Mouse (Mus musculus) heart, postnatal 4 days (tissue): ENCODE measurements around the gene Gm11563. TPM values are rescaled to one million over a fixed set of nuclear protein-coding genes. Genes with fewer than 3 reads are reported as not detected.
"Not testable (repeated sequence)": the region's sequence is repeated elsewhere in the genome, so short reads cannot be mapped to it uniquely, and the experiment has no call there.

Experiments
- DNase-seq: peaks from one replicate; pipeline ENCODE4 v3.0.0; 2021
- total RNA-seq, 2 experiments: library from RNA; stranded (reverse); gene quantifications; 2 replicates each; pipeline ENCODE4 v1.2.3; 2021

Gene Gm11563
- total RNA-seq = not detected

DNA sequence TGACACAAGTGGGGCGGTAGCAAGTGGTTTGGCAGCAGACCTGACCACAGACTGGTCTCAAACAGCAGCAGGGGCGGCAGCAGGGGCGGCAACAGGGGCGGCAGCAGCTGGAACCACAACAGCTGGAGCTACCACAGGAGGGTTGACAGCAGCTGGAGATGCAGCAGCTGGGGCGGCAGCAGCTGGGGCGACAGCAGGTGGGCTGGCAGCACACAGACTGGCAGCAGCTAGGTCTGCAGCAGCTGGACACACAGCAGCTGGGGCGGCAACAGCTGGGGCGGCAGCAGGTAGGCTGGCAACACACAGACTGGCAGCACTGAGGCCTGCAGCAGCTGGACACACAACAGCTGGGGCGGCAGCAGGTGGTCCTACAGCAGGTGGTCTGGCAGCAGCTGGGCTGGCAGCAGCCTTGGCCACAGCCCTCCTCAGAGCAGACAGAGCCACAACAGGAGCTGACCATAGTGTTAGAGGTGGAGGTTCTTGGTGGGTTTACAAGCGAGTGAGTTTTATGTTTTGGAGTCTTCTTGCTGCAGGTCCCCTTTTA, at the start of gene Gm11563:
TSS of gene Gm11563 (minus strand) at position 494 of the 544 bp plus-strand sequence.
- DNase-seq = not testable (repeated sequence)

DNA sequence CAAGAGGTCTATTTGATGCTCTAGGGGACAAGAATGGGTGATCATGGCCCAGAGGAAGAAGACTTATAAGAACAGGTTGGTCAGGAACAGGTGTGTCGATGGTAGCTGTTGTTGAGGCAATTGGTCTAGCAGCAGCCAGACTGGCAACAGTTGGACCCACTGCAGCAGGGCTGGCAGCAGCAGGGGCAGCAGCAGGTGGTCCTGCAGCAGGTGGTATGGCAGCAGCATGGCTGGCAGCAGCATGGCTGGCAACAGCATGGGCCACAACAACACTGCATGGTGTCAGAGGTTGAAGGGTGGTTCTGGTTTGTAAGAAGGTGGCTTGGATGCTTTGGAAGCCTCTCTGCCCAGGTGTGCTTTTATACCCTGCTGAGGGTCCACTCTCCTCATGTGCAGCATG, 31.7 kb upstream of the Gm11563 start, which contains the start of gene Gm14190:
TSS of gene Gm14190 (minus strand) at position 278 of the 400 bp plus-strand sequence.
- DNase-seq = no peak

DNA sequence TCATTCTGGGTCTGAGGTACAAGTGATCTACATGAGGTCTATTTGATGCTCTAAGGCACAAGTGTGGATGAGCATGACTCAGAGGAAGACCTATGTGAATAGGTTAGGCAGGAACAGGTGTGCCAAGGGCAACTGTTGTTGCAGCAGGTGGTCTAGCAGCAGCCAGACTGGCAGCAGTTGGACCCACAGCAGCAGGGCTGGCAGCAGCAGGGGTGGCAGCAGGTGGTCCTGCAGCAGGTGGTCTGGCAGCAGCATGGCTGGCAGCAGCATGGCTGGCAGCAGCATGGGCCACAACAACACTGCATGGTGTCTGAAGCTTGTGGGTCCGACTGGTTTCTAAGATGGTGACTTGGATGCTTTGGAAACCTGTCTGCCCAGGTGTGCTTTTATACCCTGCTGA, 26.5 kb upstream of the Gm11563 start:
- not testable (repeated sequence) for DNase-seq

DNA sequence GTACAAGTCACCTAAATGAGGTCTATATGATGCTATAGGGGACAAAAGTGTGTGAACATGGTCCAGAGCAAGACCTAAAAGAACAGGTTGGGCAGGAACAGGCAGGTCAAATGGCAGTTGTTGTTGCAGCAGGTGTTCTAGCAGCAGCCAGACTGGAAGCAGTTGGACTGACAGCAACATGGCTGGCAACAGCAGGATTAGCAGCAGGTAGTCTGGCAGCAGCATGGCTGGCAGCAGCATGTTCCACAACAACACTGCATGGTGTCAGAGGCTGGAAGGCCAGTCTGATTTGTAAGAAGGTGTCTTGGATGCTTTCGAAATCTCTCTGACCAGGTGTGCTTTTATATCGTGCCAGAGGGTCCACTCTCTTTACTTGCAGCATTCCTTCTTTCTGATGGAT, 24.7 kb upstream of the Gm11563 start:
- DNase-seq = no peak

DNA sequence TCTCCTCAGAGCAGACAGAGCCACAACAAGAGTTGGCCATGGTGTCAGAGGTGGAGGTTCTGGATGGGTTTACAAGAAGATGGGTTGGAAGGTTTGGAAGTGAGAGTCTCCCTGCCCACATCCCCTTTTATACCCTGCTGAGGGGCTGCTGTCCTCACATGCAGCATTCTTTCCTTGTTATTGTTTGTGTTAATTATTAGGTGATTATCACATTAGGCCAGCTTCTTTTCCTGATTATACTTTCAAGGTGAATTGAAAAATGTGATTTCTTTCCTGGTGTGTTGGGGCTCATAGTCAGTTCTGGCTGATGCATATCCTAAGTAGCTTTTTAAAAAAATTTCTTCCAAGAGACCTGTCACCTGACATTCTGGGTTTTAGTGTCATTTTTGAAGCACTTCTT, 7.1 kb upstream of the Gm11563 start, which contains the start of gene Krtap4-6:
TSS of gene Krtap4-6 (minus strand) at position 101 of the 400 bp plus-strand sequence.
- DNase-seq = no peak

DNA sequence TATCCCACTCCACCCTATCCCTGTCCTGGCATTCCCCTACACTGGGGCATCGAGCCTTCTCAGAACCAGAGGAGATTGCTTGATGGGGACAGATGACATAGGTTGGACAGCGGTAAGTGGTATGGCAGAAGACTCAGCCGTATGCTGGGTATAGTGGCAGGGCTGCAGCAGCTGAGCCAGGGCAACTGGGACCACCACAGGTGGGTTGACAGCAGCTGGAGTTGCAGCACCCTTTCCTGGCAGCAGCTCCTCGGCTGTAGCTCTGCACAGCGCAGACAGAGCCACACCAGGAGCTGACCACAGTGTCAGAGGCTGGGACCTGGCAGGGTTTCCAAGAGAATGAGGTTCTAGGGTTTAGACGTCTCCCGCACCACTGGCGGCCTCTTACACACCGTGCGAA, 4.0 kb upstream of the Gm11563 start:
- no peak for DNase-seq

DNA sequence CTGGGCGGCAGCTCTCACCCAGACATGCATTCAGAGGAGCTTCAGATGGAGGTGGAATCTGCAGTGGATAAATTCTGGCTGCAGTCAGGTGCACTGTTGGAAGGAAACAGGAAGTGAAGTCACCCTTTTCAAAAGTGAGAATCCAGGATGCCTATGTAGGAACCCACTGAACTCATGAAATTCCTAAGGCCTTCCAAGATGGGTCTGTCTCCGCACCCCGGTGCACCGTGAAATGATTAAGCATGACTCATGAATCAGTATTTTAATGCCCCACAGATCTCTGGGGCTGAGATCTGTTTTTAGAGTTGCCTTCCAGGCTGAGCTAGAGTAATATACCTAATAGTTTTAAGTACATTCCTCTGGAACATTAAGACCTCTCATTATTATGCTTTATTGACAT, 496 bp upstream of the Gm11563 start:
- DNase-seq = no peak

DNA sequence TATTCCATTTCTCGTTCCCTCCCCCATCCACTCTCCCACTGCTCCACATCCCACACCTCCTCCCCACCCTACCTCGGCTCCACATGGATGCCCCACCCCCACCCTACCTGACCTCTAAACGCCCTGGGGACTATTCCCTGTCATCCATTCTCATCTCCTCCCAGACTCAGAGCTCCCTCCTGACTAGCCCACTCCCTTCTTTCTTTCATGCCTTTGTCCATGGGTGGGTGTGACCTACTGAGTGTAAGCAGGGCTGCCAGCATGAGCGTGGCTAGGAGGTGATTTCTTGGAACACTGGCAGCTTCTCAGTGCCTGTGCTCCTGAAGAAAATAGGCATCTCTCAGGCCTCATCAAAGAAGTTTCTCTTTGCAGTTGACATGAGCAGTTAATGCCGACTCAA, 1.7 kb downstream of the Gm11563 start:
- no peak for DNase-seq

DNA sequence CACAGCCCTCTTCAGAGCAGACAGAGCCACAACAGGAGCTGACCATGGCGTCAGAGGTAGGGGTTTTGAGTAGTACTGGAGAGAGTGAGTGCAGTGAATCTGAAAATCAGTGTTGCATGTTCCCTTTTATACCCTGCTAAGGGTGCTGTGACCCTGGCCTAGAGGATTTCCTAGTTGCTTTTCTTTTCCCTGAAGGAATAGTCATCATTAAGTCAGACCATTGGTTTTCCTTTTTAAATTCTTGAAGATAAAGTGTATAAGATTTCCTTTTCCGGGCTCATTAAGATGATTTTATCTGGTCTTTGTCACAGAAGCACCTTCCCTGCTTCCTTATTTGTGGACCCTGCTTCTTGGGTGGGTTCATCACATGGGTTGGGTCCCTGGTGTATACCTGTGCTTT, 8.6 kb downstream of the Gm11563 start, which contains the start of gene Gm11555:
TSS of gene Gm11555 (minus strand) at position 101 of the 400 bp plus-strand sequence.
- DNase-seq = no peak

DNA sequence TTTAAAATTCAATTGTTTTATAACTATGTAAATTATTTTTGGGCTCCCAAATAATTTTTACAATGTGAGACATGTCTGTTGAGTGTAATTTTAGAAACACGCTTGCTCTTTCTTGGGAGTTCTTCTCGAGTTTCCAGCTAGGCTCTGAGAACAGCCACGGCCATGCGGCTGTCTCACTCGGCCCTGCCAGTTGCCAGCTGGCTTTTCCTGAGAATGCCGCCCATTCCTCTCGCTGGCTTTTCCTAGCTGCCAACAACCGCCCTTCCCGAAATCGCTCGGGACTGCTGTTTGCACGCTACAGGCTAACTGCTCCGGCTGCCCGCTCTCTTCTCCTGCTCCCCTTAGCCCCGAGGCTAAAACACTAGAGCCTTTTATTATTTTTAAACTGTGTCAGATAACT, 12.3 kb downstream of the Gm11563 start:
- no peak for DNase-seq

DNA sequence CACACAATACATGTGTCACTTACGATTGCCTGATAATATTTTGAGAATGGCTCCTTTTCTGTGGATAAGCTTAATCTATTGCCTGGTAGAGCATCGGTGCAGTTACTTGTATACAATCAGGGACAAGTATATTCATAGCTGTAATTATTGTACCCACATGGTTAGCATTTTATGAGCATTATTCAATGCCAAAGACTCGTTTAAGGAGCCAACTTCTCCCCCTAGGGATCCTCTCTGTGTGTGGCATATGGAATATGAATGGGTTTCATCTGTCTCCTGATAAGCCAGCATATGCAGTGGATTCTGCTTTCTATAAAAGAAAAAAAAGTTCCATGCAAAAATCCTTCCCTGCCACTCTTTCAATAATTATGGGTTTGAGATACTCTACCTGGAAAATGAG, 14.4 kb downstream of the Gm11563 start:
- no peak for DNase-seq

DNA sequence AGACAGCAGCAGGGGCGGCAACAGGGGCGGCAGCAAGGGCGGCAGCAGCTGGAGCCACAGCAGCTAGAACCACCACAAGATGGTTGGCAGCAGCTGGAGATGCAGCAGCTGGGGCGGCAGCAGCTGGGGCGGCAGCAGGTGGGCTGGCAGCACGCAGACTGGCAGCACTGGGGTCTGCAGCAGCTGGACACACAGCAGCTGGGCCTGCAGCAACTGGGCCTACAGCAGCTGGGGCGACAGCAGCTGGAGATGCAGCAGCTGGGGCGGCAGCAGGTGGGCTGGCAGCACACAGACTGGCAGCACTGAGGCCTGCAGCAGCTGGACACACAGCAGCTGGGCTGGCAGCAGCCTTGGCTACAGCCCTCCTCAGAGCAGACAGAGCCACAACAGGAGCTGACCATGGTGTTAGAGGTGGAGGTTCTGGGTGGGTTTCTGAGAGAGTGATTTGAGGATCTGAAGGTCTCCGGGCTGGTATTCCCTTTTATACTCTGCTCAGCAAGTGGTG, 15.1 kb downstream of the Gm11563 start, which contains the start of gene Krtap4-7:
TSS of gene Krtap4-7 (minus strand) at position 455 of the 505 bp plus-strand sequence.
- not testable (repeated sequence) for DNase-seq

DNA sequence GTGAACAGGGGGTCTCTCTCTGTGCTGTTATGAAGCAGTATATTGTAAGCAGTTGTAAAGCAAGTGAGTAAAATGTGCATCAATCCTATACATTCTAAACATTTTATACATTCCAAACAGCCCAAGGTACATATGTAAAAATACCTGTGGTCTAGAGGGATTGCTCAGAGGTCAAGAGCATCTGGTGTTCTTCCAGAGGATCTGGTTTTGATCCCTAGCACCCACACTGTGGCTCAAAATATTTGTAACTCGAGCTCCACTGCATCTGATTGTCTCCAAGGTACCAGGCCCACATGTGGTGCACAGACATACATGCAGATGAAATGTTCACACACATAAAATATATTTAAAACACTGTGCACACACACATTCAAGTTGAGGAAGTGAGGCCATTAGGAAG, 17.8 kb downstream of the Gm11563 start:
- DNase-seq = no peak

DNA sequence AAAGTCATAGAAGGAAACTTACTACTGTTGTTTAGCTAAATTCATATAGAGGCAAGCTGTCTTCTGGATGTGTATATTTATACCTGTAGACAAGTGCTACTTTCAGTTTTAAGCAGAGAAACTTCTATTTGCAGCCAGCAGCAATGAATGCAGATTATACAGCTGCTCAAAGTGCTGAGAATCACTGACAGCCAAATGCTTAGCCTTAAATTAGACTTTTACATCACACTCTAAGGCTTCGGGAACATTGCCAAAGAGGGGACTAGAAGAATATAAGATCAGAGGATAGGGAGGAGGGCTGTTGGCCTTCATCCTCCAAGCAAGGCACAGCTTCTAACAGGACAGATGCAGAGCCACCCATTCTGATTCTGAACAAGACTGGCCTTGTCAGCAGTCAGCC, 21.7 kb downstream of the Gm11563 start:
- no peak for DNase-seq

DNA sequence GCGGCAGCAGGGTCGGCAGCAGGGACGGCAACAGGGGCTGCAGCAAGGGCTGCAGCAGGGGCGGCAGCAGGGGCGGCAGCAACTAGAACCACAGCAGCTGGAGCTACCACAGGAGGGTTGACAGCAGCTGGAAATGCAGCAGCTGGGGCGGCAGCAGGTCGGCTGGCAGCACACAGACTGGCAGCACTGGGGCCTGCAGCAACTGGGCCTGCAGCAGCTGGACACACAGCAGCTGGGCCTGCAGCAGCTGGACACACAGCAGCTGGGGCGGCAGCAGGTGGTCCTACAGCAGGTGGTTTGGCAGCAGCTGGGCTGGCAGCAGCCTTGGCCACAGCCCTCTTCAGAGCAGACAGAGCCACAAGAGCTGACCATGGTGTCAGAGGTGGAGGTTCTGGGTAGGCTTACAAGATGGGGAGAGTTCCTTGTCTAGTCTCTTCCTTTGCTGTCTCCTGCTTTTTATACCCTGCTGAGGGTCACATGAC, 24.1 kb downstream of the Gm11563 start, which contains the start of gene Krtap4-2:
TSS of gene Krtap4-2 (minus strand) at position 432 of the 482 bp plus-strand sequence.
- no peak for DNase-seq

DNA sequence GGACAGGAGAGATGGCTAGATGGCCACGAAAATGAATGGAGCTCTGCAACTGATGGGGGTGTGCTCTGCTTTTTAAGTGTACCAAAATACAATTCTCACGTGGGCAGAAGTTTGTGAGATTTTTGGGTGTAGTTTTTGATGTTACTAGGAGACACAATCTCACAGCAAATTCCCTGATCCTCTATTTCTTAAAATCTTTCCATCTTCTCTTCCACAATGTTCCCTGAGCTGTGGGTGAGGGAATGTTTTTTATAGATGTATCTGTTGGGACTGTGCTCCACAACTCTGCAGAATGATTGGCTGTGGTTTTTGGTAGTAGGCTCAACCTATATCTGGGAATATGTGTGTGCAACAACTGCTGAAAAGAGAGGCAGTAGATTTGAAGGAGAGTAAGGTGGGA, 25.5 kb downstream of the Gm11563 start:
- no peak for DNase-seq

DNA sequence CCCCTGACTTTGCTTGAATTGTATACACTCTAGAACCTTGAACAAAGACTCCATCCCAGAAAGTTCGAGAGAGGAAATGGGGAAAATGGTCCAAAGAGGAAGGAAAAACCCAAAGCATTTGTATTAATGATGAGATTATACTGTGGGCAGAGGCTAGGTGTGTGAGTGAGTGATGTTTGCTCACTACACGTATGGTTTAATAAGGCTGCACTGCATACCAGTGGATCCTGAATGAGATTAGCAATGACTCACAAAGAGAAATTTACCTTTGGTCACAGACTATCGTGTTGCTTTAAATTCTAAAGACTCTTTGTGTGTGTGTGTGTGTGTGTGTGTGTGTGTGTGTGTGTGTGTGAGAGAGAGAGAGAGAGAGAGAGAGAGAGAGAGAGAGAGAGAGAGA, 27.9 kb downstream of the Gm11563 start:
- no peak for DNase-seq

DNA sequence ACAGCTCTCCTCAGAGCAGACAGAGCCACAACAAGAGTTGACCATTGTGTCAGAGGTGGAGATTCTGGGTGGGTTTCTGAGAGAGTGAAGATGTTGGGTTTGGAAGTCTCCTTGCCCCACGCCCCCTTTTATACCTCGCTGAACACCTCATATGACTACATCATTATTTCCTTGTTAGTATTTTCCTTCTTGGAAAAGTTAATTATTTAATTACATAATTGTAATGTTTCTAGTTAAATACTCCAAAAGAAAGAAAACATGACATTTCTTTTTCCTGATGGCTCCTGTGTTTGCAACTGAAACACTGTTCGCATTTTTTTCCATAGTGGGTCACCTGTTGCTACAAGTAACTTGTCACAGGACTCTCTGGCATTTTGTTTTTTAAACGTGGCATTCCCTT, 30.6 kb downstream of the Gm11563 start, which contains the start of gene Krtap4-1:
TSS of gene Krtap4-1 (minus strand) at position 101 of the 400 bp plus-strand sequence.
- no peak for DNase-seq

DNA sequence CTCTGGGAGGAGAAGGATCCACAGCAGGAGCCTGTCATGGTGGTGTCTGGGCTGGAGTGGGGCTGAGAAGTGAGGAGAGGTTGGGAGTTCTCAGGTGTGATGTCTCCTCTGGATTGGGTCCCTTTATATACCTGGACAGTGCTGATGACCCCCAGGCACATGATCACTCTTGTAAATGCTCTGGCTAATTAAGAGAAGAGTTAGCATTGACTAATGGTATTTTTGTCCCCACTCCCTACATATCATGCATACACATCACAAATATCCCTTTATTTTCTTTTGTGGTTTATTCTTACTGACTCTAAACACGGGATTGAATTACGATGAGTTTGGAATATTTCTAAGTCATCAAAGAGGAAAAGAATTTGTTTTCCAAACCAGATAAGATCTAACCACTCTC, 38.4 kb downstream of the Gm11563 start, which contains the start of gene Gm11562:
TSS of gene Gm11562 (minus strand) at position 101 of the 400 bp plus-strand sequence.
- no peak for DNase-seq

DNA sequence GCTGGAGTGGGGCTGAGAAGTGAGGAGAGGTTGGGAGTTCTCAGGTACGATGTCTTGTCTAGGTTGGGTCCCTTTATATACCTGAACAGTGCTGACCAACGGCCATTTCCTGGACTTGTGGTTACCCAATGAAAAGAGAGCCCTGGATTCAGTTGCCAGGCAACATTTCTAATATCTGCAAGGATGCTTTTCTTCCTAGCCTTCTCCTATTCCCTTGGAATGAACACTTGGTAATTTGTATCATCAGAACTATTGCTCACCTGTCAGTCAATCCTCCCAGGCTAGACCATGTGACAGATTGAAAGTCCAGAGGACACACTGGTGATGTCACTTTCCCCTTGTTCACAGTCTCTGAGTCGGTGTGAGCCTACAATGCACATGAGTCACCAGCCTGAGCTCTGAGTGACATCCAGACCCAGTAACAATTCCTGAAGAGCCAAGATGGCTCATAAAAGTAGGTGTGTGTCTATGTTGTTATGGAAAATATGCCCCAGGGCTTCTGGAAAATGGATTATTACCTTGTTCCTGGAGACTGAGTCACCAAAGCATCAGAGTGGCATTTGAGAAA, 43.9 kb downstream of the Gm11563 start, which contains the start of gene Krtap2-4:
TSS of gene Krtap2-4 (minus strand) at position 51 of the 568 bp plus-strand sequence.
- DNase-seq = no peak

DNA sequence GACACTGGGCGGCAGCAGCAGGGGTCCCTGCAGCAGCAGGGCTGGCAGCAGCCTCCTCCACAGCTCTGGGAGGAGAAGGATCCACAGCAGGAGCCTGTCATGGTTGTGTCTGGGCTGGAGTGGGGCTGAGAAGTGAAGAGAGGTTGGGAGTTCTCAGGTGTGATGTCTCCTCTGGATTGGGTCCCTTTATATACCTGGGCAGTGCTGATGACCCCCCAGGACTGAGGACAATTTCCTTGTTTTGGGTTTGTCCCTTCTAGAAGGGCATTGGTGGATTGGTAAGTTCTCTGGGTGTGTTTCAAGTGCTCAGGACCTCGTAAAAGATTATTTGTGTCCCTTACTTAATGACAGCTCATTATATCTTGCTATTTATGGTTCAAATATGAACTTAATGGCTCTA, 48.7 kb downstream of the Gm11563 start, which contains the start of gene Gm11937:
TSS of gene Gm11937 (minus strand) at position 101 of the 400 bp plus-strand sequence.
- not testable (repeated sequence) for DNase-seq

DNA sequence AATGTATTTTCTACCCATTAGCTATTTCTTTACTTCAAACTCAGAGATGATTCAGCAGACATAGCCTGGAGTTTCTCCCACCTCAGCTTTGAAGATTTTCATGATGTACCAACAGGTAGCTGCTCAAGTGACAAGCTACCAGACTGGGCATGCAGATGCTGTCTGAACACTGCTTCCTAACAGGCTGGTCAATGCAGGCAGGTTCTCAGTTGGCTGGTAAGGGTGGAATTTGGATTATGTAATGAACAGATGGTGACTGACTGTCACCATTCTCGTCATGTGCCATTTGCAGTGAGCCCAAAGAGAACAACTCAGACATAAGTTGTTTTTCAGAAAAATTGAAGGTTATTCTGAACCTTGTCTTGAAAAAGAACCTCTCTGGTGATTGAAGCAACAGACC, 49.6 kb downstream of the Gm11563 start:
- DNase-seq = no peak
